Mouse (Mus musculus): ENCODE data around the gene Syne3. TPM values are rescaled to one million over a fixed set of nuclear protein-coding genes. Genes with fewer than 3 reads are reported as not detected.

The Syne3 gene
- total RNA-seq, 2 experiments from 2014 or later = 13.4 to 22.4 TPM

DNA sequence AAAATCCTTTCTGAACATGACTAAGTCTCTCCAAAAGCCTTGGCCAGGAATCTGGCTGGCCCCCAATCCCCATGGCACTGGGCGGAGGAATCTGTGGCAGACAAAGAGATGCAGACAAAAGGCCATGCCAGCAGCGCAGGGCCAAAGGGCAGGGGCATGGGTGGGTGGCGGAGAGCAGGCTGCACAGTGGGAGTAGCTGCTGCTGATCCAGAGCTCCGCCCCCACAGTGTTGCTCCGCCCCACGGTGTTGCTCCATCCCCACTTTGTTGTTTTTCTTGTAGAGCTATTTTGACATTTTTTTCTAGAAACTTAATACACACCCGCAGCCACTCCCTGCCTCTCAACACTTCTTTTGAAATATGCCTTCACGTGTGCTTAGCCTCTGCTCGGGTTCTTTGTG, 31.2 kb downstream of the Syne3 start:
- ATAC-seq (replicated peaks; ENCODE audit: poor library complexity, severe bottlenecking) = no peak

GRCm38 (mm10) chr12:104976903-104977302, 32.7 kb downstream of the Syne3 start:
- no peak for ATAC-seq (replicated peaks; ENCODE audit: poor library complexity, severe bottlenecking)

DNA sequence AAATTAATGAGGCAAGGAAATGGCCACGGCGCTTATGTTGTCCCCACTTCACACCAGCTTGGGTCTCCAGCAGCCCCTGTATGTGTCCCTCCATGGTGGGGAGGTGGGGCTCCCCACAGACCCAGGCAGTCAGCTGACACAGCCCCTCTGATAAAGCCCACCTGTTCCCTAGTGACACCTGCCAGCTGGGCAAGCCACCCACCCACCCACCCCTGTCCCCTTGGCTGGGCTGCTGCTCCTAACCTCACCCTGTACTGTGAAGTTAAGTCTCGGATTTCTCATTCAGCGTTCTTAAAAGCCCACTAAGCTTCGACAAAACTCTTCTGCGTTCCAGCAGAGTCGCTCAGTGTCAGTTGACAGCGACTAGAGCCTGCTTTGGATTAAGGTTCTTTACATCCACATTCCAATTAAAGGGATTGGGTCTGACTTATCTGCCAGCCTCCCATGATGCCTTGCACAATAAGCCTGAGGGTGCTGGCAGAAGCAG, 33.2 kb downstream of the Syne3 start:
- ATAC-seq (replicated peaks; ENCODE audit: poor library complexity, severe bottlenecking) = no peak

DNA sequence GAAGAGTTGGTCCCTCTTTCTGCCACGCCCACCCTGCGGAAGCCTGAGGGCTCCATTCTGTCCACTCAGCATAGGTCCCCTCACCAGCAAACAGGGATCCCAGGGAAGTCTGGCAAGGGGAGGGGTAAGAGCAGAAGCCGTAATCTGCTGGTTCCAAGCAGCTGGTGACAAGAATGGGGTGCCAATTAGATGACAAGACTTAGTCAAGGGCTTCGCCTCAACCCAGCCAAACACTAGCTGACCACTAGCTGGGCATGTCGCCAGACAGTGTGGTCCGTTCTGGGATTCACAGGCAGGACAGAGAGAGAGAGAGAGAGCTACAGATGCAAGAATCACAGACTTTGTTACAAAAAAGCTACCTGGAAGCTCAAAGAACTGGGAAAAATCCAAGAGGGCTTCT, 36.7 kb downstream of the Syne3 start:
- ATAC-seq (replicated peaks; ENCODE audit: poor library complexity, severe bottlenecking) = no peak

GRCm38 (mm10) chr12:104969618-104970017, 40.0 kb downstream of the Syne3 start:
- no peak for ATAC-seq (replicated peaks; ENCODE audit: poor library complexity, severe bottlenecking)

GRCm38 (mm10) chr12:104969177-104969576, 40.4 kb downstream of the Syne3 start:
- ATAC-seq (replicated peaks; ENCODE audit: poor library complexity, severe bottlenecking) = no peak

- ATAC-seq (replicated peaks; ENCODE audit: poor library complexity, severe bottlenecking) = no peak
These were observed 44.4 kb downstream of the Syne3 start for GRCm38 (mm10) chr12:104964953-104965911.

- no peak for ATAC-seq (replicated peaks; ENCODE audit: poor library complexity, severe bottlenecking)
These were observed 49.2 kb downstream of the Syne3 start for GRCm38 (mm10) chr12:104960421-104960820.

DNA sequence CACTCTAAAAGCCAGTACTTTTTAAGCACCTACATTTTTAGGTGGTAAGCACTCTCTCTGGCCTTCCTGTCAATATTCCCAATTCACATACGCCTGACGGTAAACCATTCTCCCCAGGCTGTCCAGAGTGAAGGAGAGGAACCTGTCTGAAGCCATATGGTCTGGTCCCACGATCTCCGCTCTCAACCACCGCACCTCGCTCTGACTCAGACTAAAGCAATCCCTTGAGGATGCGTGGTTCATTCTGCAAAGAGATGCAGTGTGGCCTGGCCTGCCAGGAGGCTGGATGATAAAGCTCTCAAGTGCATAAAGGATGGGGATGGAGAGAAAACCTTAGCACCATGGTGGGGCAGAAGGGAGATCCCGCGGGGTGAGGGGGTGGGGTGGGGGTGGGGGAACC, 49.6 kb downstream of the Syne3 start:
- ATAC-seq (replicated peaks; ENCODE audit: poor library complexity, severe bottlenecking) = no peak

DNA sequence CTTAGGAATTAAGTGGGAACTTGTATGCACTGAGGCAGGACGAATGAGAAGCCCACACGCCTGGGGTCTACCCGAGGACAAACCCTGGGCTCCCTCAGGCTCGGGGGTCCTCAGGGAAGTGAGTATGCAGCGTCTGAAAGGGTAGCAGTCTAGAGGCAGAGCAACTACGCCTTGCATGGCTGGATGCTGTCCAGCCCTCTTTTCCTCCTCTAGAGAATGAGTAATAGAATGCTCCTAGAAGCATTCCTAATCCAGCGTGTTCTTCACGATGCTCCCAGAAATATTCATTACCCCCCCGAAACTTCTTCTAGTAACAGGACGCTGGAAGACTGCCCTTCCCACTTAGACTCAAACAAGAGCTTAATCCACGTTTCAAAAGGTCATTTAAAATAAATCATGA, 51.3 kb downstream of the Syne3 start:
- no peak for ATAC-seq (replicated peaks; ENCODE audit: poor library complexity, severe bottlenecking)

DNA sequence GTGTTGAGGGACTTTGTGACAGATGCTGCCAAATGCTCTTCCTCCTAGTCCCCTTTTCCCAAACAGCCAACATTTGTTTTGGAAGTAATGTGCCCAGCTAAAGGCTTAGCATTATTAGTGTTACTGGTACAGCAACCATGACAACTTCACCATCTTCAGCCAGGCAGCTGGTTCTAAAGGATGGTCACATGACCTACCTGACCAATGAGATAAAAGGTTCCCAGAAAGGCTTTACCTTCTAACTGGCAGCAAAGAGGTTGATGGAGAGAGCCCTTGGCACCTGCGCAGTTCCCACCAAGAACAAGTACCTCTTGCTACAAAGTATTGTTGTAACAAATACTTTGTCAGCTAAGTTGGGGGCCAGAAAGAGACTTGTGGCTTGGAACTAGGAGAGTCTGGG, 52.4 kb downstream of the Syne3 start:
- ATAC-seq (replicated peaks; ENCODE audit: poor library complexity, severe bottlenecking) = no peak

DNA sequence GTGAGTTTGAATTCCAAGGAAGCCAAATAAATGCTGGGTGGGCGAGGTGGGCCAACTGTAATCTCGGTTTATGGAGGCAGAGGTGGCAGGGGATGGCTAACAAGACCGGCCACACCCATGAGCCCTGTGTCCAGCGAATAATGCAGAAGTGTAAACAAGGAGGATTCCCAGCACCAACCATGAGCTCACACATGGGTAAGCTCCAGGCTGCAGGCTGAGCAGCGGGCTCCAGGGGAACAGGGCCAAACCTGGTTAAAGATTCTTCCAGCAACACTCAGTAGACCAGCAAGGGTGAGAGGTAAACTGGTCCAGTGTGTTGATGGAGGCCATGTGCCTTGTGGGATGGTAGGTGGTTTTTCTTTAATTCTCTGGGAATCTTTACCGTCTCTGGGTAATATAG, 53.2 kb downstream of the Syne3 start:
- no peak for ATAC-seq (replicated peaks; ENCODE audit: poor library complexity, severe bottlenecking)

- ATAC-seq (replicated peaks; ENCODE audit: poor library complexity, severe bottlenecking) = no peak
These were observed 54.4 kb downstream of the Syne3 start for GRCm38 (mm10) chr12:104955003-104955800.

DNA sequence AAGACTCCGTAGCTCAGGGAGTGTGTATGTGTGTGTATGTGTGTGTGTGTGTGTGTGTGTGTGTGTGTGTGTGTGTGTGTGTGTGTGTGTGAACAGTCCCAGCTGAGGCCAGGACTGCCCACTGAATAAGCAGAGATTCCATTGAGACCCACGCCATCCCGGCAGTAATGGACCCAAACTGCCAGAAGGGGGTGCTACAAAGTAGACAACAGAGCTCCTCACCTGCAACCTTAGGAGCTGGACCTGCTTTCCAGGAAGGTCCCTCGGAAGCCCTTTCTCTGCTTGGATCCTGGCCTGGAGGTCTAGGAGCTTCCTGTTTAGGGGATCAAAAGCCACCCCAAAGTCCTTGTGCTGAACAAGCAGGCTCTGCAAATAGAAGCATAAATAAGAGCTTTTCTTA, 55.7 kb downstream of the Syne3 start:
- peak; percentile 57 for ATAC-seq (replicated peaks; ENCODE audit: poor library complexity, severe bottlenecking)

- ATAC-seq (replicated peaks; ENCODE audit: poor library complexity, severe bottlenecking) = peak; percentile 77
These were observed 57.2 kb downstream of the Syne3 start for GRCm38 (mm10) chr12:104952458-104952857.

- ATAC-seq (replicated peaks; ENCODE audit: poor library complexity, severe bottlenecking) = no peak
These were observed 61.7 kb downstream of the Syne3 start for GRCm38 (mm10) chr12:104947911-104948310.

DNA sequence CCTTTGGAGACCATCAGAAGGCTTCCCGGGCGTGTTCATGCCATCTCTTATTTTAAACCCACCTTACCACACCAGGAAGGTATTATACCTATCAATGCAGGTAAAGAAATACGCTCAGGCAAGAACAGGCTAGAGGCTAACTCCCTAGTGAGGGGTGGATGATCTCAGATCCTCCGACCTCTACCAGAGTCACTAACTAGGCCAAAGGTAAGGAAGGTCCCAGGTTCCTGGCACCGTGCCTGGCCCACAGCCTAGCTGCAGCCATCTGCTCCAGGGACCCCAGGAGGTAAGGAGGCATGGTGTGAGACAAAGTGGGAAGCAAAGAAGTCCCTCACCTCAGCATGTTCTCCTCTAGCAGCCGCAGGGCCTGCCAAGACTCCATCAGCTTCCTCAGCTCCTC, 63.4 kb downstream of the Syne3 start:
- ATAC-seq (replicated peaks; ENCODE audit: poor library complexity, severe bottlenecking) = no peak

DNA sequence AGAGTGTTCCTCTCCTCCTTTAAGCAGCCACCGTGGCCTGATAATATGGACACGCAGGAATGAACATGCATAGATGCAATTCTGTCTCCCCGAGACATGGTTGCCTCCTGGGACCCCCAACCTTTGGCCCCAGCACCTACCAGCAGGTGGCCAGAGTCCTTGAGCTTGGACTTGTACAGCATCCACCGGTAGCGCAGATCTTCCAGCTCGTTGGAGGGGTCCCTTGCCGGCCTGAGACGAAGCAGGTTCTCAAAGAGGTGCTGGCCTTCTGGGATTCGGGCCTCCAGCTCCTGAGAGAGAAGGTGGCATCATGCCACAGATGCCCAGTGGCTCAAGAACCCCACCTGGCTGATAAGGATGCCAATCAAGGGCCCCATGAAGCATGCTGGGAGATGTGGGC, 69.1 kb downstream of the Syne3 start:
- ATAC-seq (replicated peaks; ENCODE audit: poor library complexity, severe bottlenecking) = no peak

DNA sequence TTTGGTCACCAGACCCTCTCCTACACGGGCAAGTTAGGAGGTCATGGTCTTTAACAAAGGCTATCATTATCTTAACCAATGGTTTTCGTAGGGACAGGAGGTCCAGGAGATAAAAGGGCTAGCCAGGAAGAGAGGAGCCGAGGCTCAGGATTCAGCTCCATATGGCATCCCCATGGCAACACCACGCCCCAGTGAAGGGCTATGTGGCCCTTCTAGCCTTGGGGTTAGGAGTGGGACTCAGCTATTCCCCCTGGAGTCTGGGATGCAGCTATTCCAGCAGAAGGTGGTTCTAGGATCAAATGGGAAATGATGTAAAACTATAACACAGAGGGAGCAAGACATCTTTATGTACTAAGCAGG, 69.6 kb downstream of the Syne3 start:
- ATAC-seq (replicated peaks; ENCODE audit: poor library complexity, severe bottlenecking) = no peak

DNA sequence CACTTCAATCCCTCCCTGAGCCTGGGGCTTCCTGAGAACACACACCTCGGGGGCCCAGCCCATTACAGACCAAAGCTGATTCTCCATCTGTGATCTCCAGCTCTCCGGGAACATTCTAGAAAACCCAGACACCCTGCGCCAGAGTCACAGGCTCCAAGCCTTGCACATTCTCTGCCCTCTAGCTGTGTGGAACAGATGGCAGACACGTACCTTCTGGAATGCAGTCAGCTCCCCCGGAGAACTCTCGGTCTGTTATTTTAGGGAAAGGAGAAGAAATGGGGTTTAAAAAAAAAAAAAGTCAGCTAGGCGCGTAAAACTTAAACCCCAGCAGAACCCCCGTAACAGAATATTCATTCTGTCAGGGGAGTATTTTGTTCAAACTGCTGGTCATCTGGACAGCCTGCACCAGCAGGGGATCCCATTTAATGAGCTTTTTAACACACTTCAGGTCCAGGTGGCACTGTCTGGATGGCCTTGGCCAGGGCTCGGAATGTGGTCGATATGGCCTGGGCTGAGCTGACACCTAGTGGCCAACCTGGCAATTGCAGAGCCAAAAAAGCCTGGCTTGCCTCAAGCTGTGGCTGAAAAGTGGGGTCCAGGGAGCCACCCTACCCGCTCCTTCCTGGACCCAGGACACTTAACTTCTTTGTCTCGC, 70.1 kb downstream of the Syne3 start:
- peak; percentile 84 for ATAC-seq (replicated peaks; ENCODE audit: poor library complexity, severe bottlenecking)

- no peak for ATAC-seq (replicated peaks; ENCODE audit: poor library complexity, severe bottlenecking)
These were observed 70.7 kb downstream of the Syne3 start for GRCm38 (mm10) chr12:104938935-104939334.
